Mouse (Mus musculus) heart, adult 2 months (tissue): Measurements from ENCODE around the gene Rps27l. TPM values are rescaled to one million over a fixed set of nuclear protein-coding genes. Genes with fewer than 3 reads are reported as not detected.

Experiments used
- DNase-seq, 2 experiments: peaks; one replicate each; pipeline ENCODE4 v3.0.0; 2021
- H3K27ac ChIP-seq: fragments of 200-600 bp; 2 replicates; pipeline ENCODE4 v1.8.1; 2022
- H3K27me3 ChIP-seq: fragments of 200-500 bp; 2 replicates; pipeline ENCODE4 v1.6.1; 2012; ENCODE audit warnings: mild to moderate bottlenecking, low read length, inconsistent platforms, mixed read lengths; ENCODE audit not compliant: control insufficient read depth, insufficient read depth
- H3K36me3 ChIP-seq: fragments of 200-500 bp; 2 replicates; pipeline ENCODE4 v1.6.1; 2012; ENCODE audit warnings: low read length, inconsistent platforms; ENCODE audit not compliant: control insufficient read depth, insufficient read depth
- H3K4me1 ChIP-seq: fragments of 200-500 bp; 2 replicates; pipeline ENCODE4 v1.6.1; 2011; ENCODE audit warnings: low read length; ENCODE audit not compliant: control insufficient read depth, insufficient read depth
- H3K4me3 ChIP-seq: fragments of 200-600 bp; 2 replicates; pipeline ENCODE4 v1.8.1; 2022
- H3K79me2 ChIP-seq: fragments of 200-500 bp; replicated peaks from 2 replicates; pipeline ENCODE4 v1.6.1; 2012; ENCODE audit warnings: mild to moderate bottlenecking, inconsistent platforms, low read length, moderate library complexity, mixed read lengths; ENCODE audit not compliant: control insufficient read depth, insufficient read depth
- H3K9ac ChIP-seq: fragments of 200-500 bp; 2 replicates; pipeline ENCODE4 v1.6.1; 2012; ENCODE audit warnings: low read depth, mild to moderate bottlenecking, control low read depth, inconsistent platforms, low read length, mixed read lengths
- CTCF ChIP-seq: fragments of 200-600 bp; IDR thresholded peaks from 2 replicates; pipeline ENCODE4 v1.8.1; 2022; ENCODE audit warnings: antibody characterized with exemption, mild to moderate bottlenecking, moderate library complexity
- EP300 ChIP-seq: fragments of 200-500 bp; IDR thresholded peaks from 2 replicates; pipeline ENCODE4 v1.6.1; 2011; ENCODE audit warnings: low read depth, low read length, control low read depth; ENCODE audit not compliant: insufficient read depth
- POLR2A ChIP-seq: fragments of 200-500 bp; IDR thresholded peaks from 2 replicates; pipeline ENCODE4 v1.6.1; 2011; ENCODE audit warnings: mild to moderate bottlenecking, low read depth, low read length, control low read depth; ENCODE audit not compliant: insufficient read depth
- WGBS: fragments of 180-500 bp; shearing (Covaris S2); methylation state at CpG from one replicate; pipeline ENCODE4 v1.1.7; 2018; 5-methylcytosine and 5-hydroxymethylcytosine counted together
- intact Hi-C: fragments of 180-260 bp; cut with DNase I; formaldehyde crosslinking; loops from one replicate; pipeline ENCODE4 v1.15.1; 2025
- polyA plus RNA-seq: library from polyadenylated mRNA; depleted of rRNA; stranded (reverse); fragments of >200 nt; gene quantifications from 2 replicates; pipeline ENCODE4 v1.2.3, GENCODE M21; 2012; rRNA removed
- total RNA-seq, 2 experiments: library from RNA; stranded (reverse); gene quantifications; 2 replicates each; pipeline ENCODE4 v1.2.3; 2021

The Rps27l gene
- total and polyA plus RNA-seq, 3 experiments = 53.5 to 180 (median 157) TPM

GRCm38 (mm10) chr9:66988888-66989414 is 43.1 kb downstream of the Rps27l start:
- no peak overlapping the region for H3K9ac ChIP-seq
- H3K4me1 ChIP-seq = no peaks in the 10 kb centered on the region
- DNase-seq = peak in 1 of 2 experiments; percentile 26
- intact Hi-C loops = no loop called here
- H3K27me3 ChIP-seq = no peaks in the 10 kb centered on the region
- WGBS = 17% methylated on average over 6 of the region's 6 CpGs
- no peaks in the 10 kb centered on the region for H3K36me3 ChIP-seq
- TF ChIP-seq CTCF (no peak), EP300 (no peak), POLR2A (no peak)
- H3K27ac ChIP-seq = no peak overlapping the region
- H3K79me2 ChIP-seq = no peaks in the 10 kb centered on the region
- no peak overlapping the region for H3K4me3 ChIP-seq

- H3K9ac ChIP-seq = no peak overlapping the region
- H3K4me1 ChIP-seq = no peaks in the 10 kb centered on the region
- WGBS = 48% methylated on average over 6 of the region's 6 CpGs
- no peaks in the 10 kb centered on the region for H3K27me3 ChIP-seq
- TF ChIP-seq CTCF (no peak), POLR2A (no peak)
- H3K36me3 ChIP-seq = no peaks in the 10 kb centered on the region
- intact Hi-C loops = no loop called here
- no peaks in the 10 kb centered on the region for H3K79me2 ChIP-seq
- DNase-seq = no peak
- no peak overlapping the region for H3K4me3 ChIP-seq
- H3K27ac ChIP-seq = no peak overlapping the region
Measured at GRCm38 (mm10) chr9:66989581-66989980, 43.7 kb downstream of the Rps27l start.

- intact Hi-C loops = no loop called here
- no peak overlapping the region for H3K4me3 ChIP-seq
- H3K27me3 ChIP-seq = no peaks in the 10 kb centered on the region
- TF ChIP-seq CTCF (no peak), EP300 (no peak), POLR2A (no peak)
- H3K27ac ChIP-seq = no peak overlapping the region
- no peaks in the 10 kb centered on the region for H3K79me2 ChIP-seq
- H3K9ac ChIP-seq = no peak overlapping the region
- H3K4me1 ChIP-seq = no peaks in the 10 kb centered on the region
- 75% methylated on average over 5 of the region's 5 CpGs for WGBS
- DNase-seq = no peak
- H3K36me3 ChIP-seq = no peaks in the 10 kb centered on the region
Measured at GRCm38 (mm10) chr9:66990046-66990445, 44.2 kb downstream of the Rps27l start.

GRCm38 (mm10) chr9:66991021-66991749 is 45.3 kb downstream of the Rps27l start:
- H3K27me3 ChIP-seq = no peaks in the 10 kb centered on the region
- no peak overlapping the region for H3K27ac ChIP-seq
- no peaks in the 10 kb centered on the region for H3K4me1 ChIP-seq
- intact Hi-C loops = no loop called here
- H3K36me3 ChIP-seq = no peaks in the 10 kb centered on the region
- 59% methylated on average over 9 of the region's 9 CpGs for WGBS
- no peak for TF ChIP-seq CTCF
- no peak for TF ChIP-seq EP300
- TF ChIP-seq POLR2A = no peak
- DNase-seq = no peak
- H3K4me3 ChIP-seq = no peak overlapping the region
- no peak overlapping the region for H3K9ac ChIP-seq
- H3K79me2 ChIP-seq = no peaks in the 10 kb centered on the region

- intact Hi-C loops = no loop called here
- Histone ChIP-seq H3K36me3 (no peaks in the 10 kb centered on the region), H3K79me2 (no peaks in the 10 kb centered on the region), H3K9ac (no peak overlapping the region), H3K4me1 (no peaks in the 10 kb centered on the region), H3K27ac (no peak overlapping the region), H3K27me3 (no peaks in the 10 kb centered on the region), H3K4me3 (no peak overlapping the region)
- TF ChIP-seq EP300 (no peak), POLR2A (no peak), CTCF (no peak)
- WGBS = 49% methylated on average over 8 of the region's 8 CpGs
- no peak for DNase-seq
Measured at GRCm38 (mm10) chr9:66991750-66992410, 46.0 kb downstream of the Rps27l start.

Other genes with a start within 250 kb of the Rps27l start
- gene Car12, start 232.4 kb upstream of the Rps27l start, total RNA-seq = not detected
- gene Car12, start 232.4 kb upstream of the Rps27l start, polyA plus RNA-seq = not detected in 2 replicates
- 1 to 10 TPM; 4.3 to 5.2 TPM for gene Aph1b, start 150.6 kb upstream of the Rps27l start, total RNA-seq
- gene Aph1b, start 150.6 kb upstream of the Rps27l start, polyA plus RNA-seq = 2.3 and 5.4 TPM in 2 replicates
- gene Gm10647, start 149.0 kb upstream of the Rps27l start, total RNA-seq = under 1 TPM; 0.14 to 0.16 TPM
- gene Gm10647, start 149.0 kb upstream of the Rps27l start, polyA plus RNA-seq = 0.10 and 0.26 TPM in 2 replicates
- gene Aph1c, start 111.4 kb upstream of the Rps27l start, total RNA-seq = 1 to 10 TPM; 1.1 to 1.2 TPM
- gene Aph1c, start 111.4 kb upstream of the Rps27l start, polyA plus RNA-seq = 0.43 and 2.4 TPM in 2 replicates
- 1 to 10 TPM; 8.5 to 9.8 TPM for gene Rab8b, start 26.4 kb upstream of the Rps27l start, total RNA-seq
- 5.5 and 10.0 TPM in 2 replicates for gene Rab8b, start 26.4 kb upstream of the Rps27l start, polyA plus RNA-seq
- 10 to 100 TPM; 20.4 to 20.6 TPM for gene Lactb, start 29.4 kb downstream of the Rps27l start, total RNA-seq
- 6.8 and 10.8 TPM in 2 replicates for gene Lactb, start 29.4 kb downstream of the Rps27l start, polyA plus RNA-seq
- over 10,000 TPM in 1 of 2 experiments, 1,000 to 10,000 TPM in 1; 9,950 to 10,380 TPM for gene Tpm1, start 103.3 kb downstream of the Rps27l start, total RNA-seq
- 5,659 and 10,700 TPM in 2 replicates for gene Tpm1, start 103.3 kb downstream of the Rps27l start, polyA plus RNA-seq